24 mouse cellular contexts compared by ENCODE assay signal in the genomic region with DNA sequence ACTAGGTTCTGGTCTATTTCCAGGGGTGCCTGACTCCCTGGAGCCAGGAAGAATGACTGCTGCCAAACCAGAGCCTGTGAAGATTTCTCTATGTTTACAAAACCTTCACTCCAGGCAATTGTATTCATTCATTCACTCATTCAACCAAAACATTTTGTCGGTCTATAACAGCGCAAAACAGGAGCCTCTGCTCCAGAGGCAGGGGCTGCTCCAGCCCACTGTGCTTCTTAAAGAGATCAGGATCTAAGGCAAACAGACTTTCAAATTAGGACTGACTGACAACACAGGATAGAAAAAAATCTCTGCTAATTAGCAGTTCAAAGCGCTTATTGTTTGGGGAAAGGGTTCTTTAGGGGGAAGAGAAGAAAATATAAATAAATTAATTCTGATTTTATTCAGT.
DNase-seq lines count a peak whose midpoint lies in the region; ATAC-seq lines count a peak whose summit lies in the region.
"Had no signal": no experiment of that assay in that cellular context is flagged by ENCODE, and none has a peak within 500 bp of the region (broad histone marks: within the 10 kb centered on the region; RNA-seq: fewer than 3 reads in every experiment).

No protein-coding gene starts in this region.

- DNase-seq in embryo, embryonic 9.5 days (ENCODE audit: extremely low spot score): peak; percentile 26
- DNase-seq in embryo, embryonic 10 days (ENCODE audit: low spot score): no peak
- DNase-seq in hindbrain, embryonic 11.5 days (ENCODE audit: low spot score): no peak
- DNase-seq in midbrain, embryonic 11.5 days (ENCODE audit: low spot score, missing footprints): peak; percentile 83
- DNase-seq: adrenal gland, adult 8-10 months; adrenal gland, postnatal 25 days; cerebellum, adult 18-20 months; cerebellum, adult 9-10 months; cerebellum, postnatal 14 days; gastrocnemius, adult 2 months; gastrocnemius, postnatal 14 days; heart, adult 11 months; kidney, adult 11 months had no signal

- peak; percentile 66; the same call in 1 of the 2 replicates for ATAC-seq in forebrain, embryonic 13.5 days
- ATAC-seq in forebrain, embryonic 15.5 days (replicated peaks): no peak
- ATAC-seq in hindbrain, embryonic 11.5 days (ENCODE audit: low FRiP score): peak; percentile 56; the same call in 1 of the 2 replicates
- no peak for ATAC-seq in hindbrain, embryonic 16.5 days
- no peak for ATAC-seq in midbrain, embryonic 11.5 days (ENCODE audit: low FRiP score)
- no peak for ATAC-seq in midbrain, embryonic 15.5 days (replicated peaks)
- ATAC-seq: activated CD4-positive, CD25-positive, alpha-beta regulatory T cell, adult 4 months; intestine, embryonic 15.5 days had no signal

- H3K4me1 ChIP-seq in forebrain, embryonic 13.5 days: peaks cover 4% of the 10 kb centered on the region; the same call in 1 of the 2 replicates
- H3K4me1 ChIP-seq in forebrain, embryonic 15.5 days: peaks cover 4% of the 10 kb centered on the region; the same call in 1 of the 2 replicates
- H3K4me1 ChIP-seq in hindbrain, embryonic 11.5 days (replicated peaks; ENCODE audit: control insufficient read depth, insufficient read depth, low read length): no peaks in the 10 kb centered on the region
- H3K4me1 ChIP-seq in hindbrain, embryonic 16.5 days (ENCODE audit: control insufficient read depth, insufficient read depth, low read depth, low read length): no peaks in the 10 kb centered on the region
- H3K4me1 ChIP-seq in midbrain, embryonic 11.5 days (ENCODE audit: control insufficient read depth, insufficient read depth, low read length): peaks cover 2% of the 10 kb centered on the region; the same call in 1 of the 2 replicates
- no peaks in the 10 kb centered on the region for H3K4me1 ChIP-seq in midbrain, embryonic 15.5 days
- H3K4me1 ChIP-seq: intestine, embryonic 15.5 days had no signal

- H3K27ac ChIP-seq in forebrain, embryonic 13.5 days: no peak overlapping the region
- H3K27ac ChIP-seq in forebrain, embryonic 15.5 days (replicated peaks): no peak overlapping the region
- H3K27ac ChIP-seq in hindbrain, embryonic 11.5 days (ENCODE audit: low read depth, low read length): no peak overlapping the region
- H3K27ac ChIP-seq in hindbrain, embryonic 16.5 days (ENCODE audit: low read depth, low read length): no peak overlapping the region
- no peak overlapping the region for H3K27ac ChIP-seq in midbrain, embryonic 11.5 days (ENCODE audit: low read depth, low read length)
- H3K27ac ChIP-seq in midbrain, embryonic 15.5 days: no peak overlapping the region
- H3K27ac ChIP-seq: embryonic facial prominence, embryonic 10.5 days; embryonic facial prominence, embryonic 13.5 days; gastrocnemius, adult 2 months; hindbrain, embryonic 15.5 days; intestine, embryonic 15.5 days had no signal

- WGBS in forebrain, embryonic 13.5 days: 8% methylated on average over 3 of the region's 3 CpGs
- 8% methylated on average over 3 of the region's 3 CpGs for WGBS in forebrain, embryonic 15.5 days
- 28% methylated on average over 3 of the region's 3 CpGs for whole genome bisulfite sequencing in hindbrain, embryonic 11.5 days
- WGBS in hindbrain, embryonic 16.5 days: 18% methylated on average over 3 of the region's 3 CpGs
- 16% methylated on average over 3 of the region's 3 CpGs for WGBS in midbrain, embryonic 11.5 days
- WGBS in midbrain, embryonic 15.5 days: 19% methylated on average over 3 of the region's 3 CpGs

- no peak overlapping the region for H3K4me3 ChIP-seq in forebrain, embryonic 13.5 days
- H3K4me3 ChIP-seq in forebrain, embryonic 15.5 days: no peak overlapping the region
- H3K4me3 ChIP-seq in hindbrain, embryonic 11.5 days (ENCODE audit: low read depth, low read length): no peak overlapping the region
- no peak overlapping the region for H3K4me3 ChIP-seq in hindbrain, embryonic 16.5 days (ENCODE audit: low read length)
- no peak overlapping the region for H3K4me3 ChIP-seq in midbrain, embryonic 11.5 days (ENCODE audit: low read depth, low read length)
- no peak overlapping the region for H3K4me3 ChIP-seq in midbrain, embryonic 15.5 days
- H3K4me3 ChIP-seq: embryonic facial prominence, embryonic 10.5 days; embryonic facial prominence, embryonic 13.5 days; erythroblast, embryonic 14.5 days; gastrocnemius, adult 2 months; hindbrain, embryonic 15.5 days; intestine, embryonic 15.5 days had no signal

- H3K9ac ChIP-seq in forebrain, embryonic 13.5 days: no peak overlapping the region
- no peak overlapping the region for H3K9ac ChIP-seq in forebrain, embryonic 15.5 days (replicated peaks)
- H3K9ac ChIP-seq in hindbrain, embryonic 11.5 days (ENCODE audit: low read depth, low read length): no peak overlapping the region
- H3K9ac ChIP-seq in hindbrain, embryonic 16.5 days (ENCODE audit: low read depth, low read length): no peak overlapping the region
- no peak overlapping the region for H3K9ac ChIP-seq in midbrain, embryonic 11.5 days (ENCODE audit: low read length)
- no peak overlapping the region for H3K9ac ChIP-seq in midbrain, embryonic 15.5 days
- H3K9ac ChIP-seq: embryonic facial prominence, embryonic 13.5 days; hindbrain, embryonic 15.5 days; intestine, embryonic 15.5 days had no signal

- H3K9me3 ChIP-seq in forebrain, embryonic 13.5 days (replicated peaks): no peaks in the 10 kb centered on the region
- no peaks in the 10 kb centered on the region for H3K9me3 ChIP-seq in forebrain, embryonic 15.5 days
- no peaks in the 10 kb centered on the region for H3K9me3 ChIP-seq in hindbrain, embryonic 11.5 days (ENCODE audit: control insufficient read depth, low read length)
- H3K9me3 ChIP-seq in hindbrain, embryonic 16.5 days (ENCODE audit: control insufficient read depth, low read length): no peaks in the 10 kb centered on the region
- H3K9me3 ChIP-seq in midbrain, embryonic 11.5 days (ENCODE audit: control insufficient read depth, low read length): no peaks in the 10 kb centered on the region
- H3K9me3 ChIP-seq in midbrain, embryonic 15.5 days: no peaks in the 10 kb centered on the region
- H3K9me3 ChIP-seq: embryonic facial prominence, embryonic 10.5 days; embryonic facial prominence, embryonic 13.5 days; hindbrain, embryonic 15.5 days; intestine, embryonic 15.5 days had no signal

- no peak overlapping the region for H3K4me2 ChIP-seq in forebrain, embryonic 13.5 days
- no peak overlapping the region for H3K4me2 ChIP-seq in forebrain, embryonic 15.5 days (replicated peaks)
- H3K4me2 ChIP-seq in hindbrain, embryonic 11.5 days (replicated peaks; ENCODE audit: low read depth, low read length): no peak overlapping the region
- no peak overlapping the region for H3K4me2 ChIP-seq in hindbrain, embryonic 16.5 days (ENCODE audit: low read length)
- no peak overlapping the region for H3K4me2 ChIP-seq in midbrain, embryonic 11.5 days
- no peak overlapping the region for H3K4me2 ChIP-seq in midbrain, embryonic 15.5 days
- H3K4me2 ChIP-seq: embryonic facial prominence, embryonic 13.5 days; heart, embryonic 11.5 days; hindbrain, embryonic 15.5 days; intestine, embryonic 15.5 days had no signal

- H3K27me3 ChIP-seq in forebrain, embryonic 13.5 days: no peaks in the 10 kb centered on the region
- H3K27me3 ChIP-seq in forebrain, embryonic 15.5 days: no peaks in the 10 kb centered on the region
- H3K27me3 ChIP-seq in hindbrain, embryonic 11.5 days (ENCODE audit: control insufficient read depth, insufficient read depth, low read length): no peaks in the 10 kb centered on the region
- no peaks in the 10 kb centered on the region for H3K27me3 ChIP-seq in hindbrain, embryonic 16.5 days (replicated peaks; ENCODE audit: control insufficient read depth, insufficient read depth, low read length)
- H3K27me3 ChIP-seq in midbrain, embryonic 11.5 days (ENCODE audit: control insufficient read depth, insufficient read depth, low read length): no peaks in the 10 kb centered on the region
- no peaks in the 10 kb centered on the region for H3K27me3 ChIP-seq in midbrain, embryonic 15.5 days (replicated peaks)
- H3K27me3 ChIP-seq: embryonic facial prominence, embryonic 13.5 days; hindbrain, embryonic 15.5 days; intestine, embryonic 15.5 days had no signal

- H3K36me3 ChIP-seq in forebrain, embryonic 13.5 days (ENCODE audit: poor library complexity, severe bottlenecking): no peaks in the 10 kb centered on the region
- H3K36me3 ChIP-seq in forebrain, embryonic 15.5 days: no peaks in the 10 kb centered on the region
- no peaks in the 10 kb centered on the region for H3K36me3 ChIP-seq in hindbrain, embryonic 11.5 days (ENCODE audit: control insufficient read depth, insufficient read depth, low read length)
- H3K36me3 ChIP-seq in hindbrain, embryonic 16.5 days (ENCODE audit: control insufficient read depth, insufficient read depth, low read length): no peaks in the 10 kb centered on the region
- H3K36me3 ChIP-seq in midbrain, embryonic 11.5 days (ENCODE audit: control insufficient read depth, insufficient read depth, low read length): no peaks in the 10 kb centered on the region
- no peaks in the 10 kb centered on the region for H3K36me3 ChIP-seq in midbrain, embryonic 15.5 days (replicated peaks)
- H3K36me3 ChIP-seq: embryonic facial prominence, embryonic 10.5 days; embryonic facial prominence, embryonic 13.5 days; hindbrain, embryonic 15.5 days; intestine, embryonic 15.5 days had no signal

Comparison
In these comparisons a context has a peak if more than half of its experiments do, and no peak if none do; other contexts are left out.
1. DNase-seq: peak in embryo, embryonic 9.5 days (single experiment) and midbrain, embryonic 11.5 days (single experiment); none in embryo, embryonic 10 days (single experiment) and hindbrain, embryonic 11.5 days (single experiment).
2. ATAC-seq: peak in forebrain, embryonic 13.5 days (single experiment) and hindbrain, embryonic 11.5 days (single experiment); none in forebrain, embryonic 15.5 days (single experiment), hindbrain, embryonic 16.5 days (single experiment), midbrain, embryonic 11.5 days (single experiment) and midbrain, embryonic 15.5 days (single experiment).